8 mouse cellular contexts compared by ENCODE assay signal in genomic region chr4:95153737-95154287, GRCm38 (mm10).
DNase-seq lines count a peak whose midpoint lies in the region; ATAC-seq and TF ChIP-seq lines count a peak whose summit lies in the region.

No protein-coding gene starts in this region.

- H3K27me3 ChIP-seq in heart, postnatal 0 days (ENCODE audit: control insufficient read depth, insufficient read depth, low read length) = no peaks in the 10 kb centered on the region

- intact Hi-C loops in left cerebral cortex, postnatal 25 days (cut with DNase I) = no loop called here

- peaks cover 40% of the 10 kb centered on the region for H3K4me1 ChIP-seq in heart, postnatal 0 days (ENCODE audit: control insufficient read depth, insufficient read depth)

- H3K9ac ChIP-seq in heart, postnatal 0 days (replicated peaks; ENCODE audit: low read depth, low read length) = no peak overlapping the region

- no peak for TF ChIP-seq CTCF in heart, postnatal 0 days (IDR thresholded peaks at IDR 0.05; ENCODE audit: low read depth)

- no peaks in the 10 kb centered on the region for H3K9me3 ChIP-seq in heart, postnatal 0 days (replicated peaks; ENCODE audit: control insufficient read depth, low read length)

- H3K36me3 ChIP-seq in heart, postnatal 0 days (replicated peaks; ENCODE audit: control insufficient read depth, insufficient read depth, low read length) = no peaks in the 10 kb centered on the region

- peak; percentile 84 for DNase-seq in adrenal gland, adult 2 months
- DNase-seq in heart, postnatal 0 days (ENCODE audit: low spot score) = peak; percentile 76
- peak; percentile 79 for DNase-seq in kidney, postnatal 14 days
- DNase-seq in left cerebral cortex, postnatal 25 days (ENCODE audit: low spot score in 2 of 2) = no peak
- no peak for DNase-seq in right cerebral cortex, adult 18-20 months

- WGBS in heart, postnatal 0 days = 5% methylated on average over 6 of the region's 6 CpGs

- peak overlapping the region; percentile 16; the same call in 1 of the 2 replicates for H3K4me2 ChIP-seq in heart, postnatal 0 days (ENCODE audit: low read depth, low read length)

- peak overlapping the region; percentile 78 for H3K27ac ChIP-seq in heart, postnatal 0 days (ENCODE audit: low read depth)

- no peak overlapping the region for H3K4me3 ChIP-seq in heart, postnatal 0 days (ENCODE audit: low read depth, low read length)

- peak; percentile 65; the same call in 1 of the 2 replicates for TF ChIP-seq EP300 in heart, postnatal 0 days (IDR thresholded peaks at IDR 0.05; ENCODE audit: low read depth)

- ATAC-seq in erythroid progenitor cell, adult 5-6 weeks (replicated peaks; ENCODE audit: low FRiP score, poor library complexity, severe bottlenecking) = peak; percentile 40
- ATAC-seq in heart, postnatal 0 days (ENCODE audit: insufficient read depth, low read depth) = peak; percentile 89
- ATAC-seq in megakaryocyte progenitor cell, adult 5-6 weeks (replicated peaks; ENCODE audit: poor library complexity) = 0 out of 2 replicates have a peak, but pooled peaks have one; percentile 5
- no peak for ATAC-seq in monocyte, adult 5-6 weeks (replicated peaks; ENCODE audit: insufficient number of reproducible peaks, low FRiP score, low TSS enrichment, poor library complexity, severe bottlenecking)

Comparison
In these comparisons a context has a peak if more than half of its experiments do, and no peak if none do; other contexts are left out.
1. DNase-seq: peak in adrenal gland, adult 2 months (single experiment), heart, postnatal 0 days (single experiment) and kidney, postnatal 14 days (single experiment); none in left cerebral cortex, postnatal 25 days (0 of 2) and right cerebral cortex, adult 18-20 months (single experiment).